Mouse (Mus musculus): ENCODE measurements around the gene 9430038I01Rik. TPM values are rescaled to one million over a fixed set of nuclear protein-coding genes. Genes with fewer than 3 reads are reported as not detected.
A peak's percentile ranks its signal among the peaks of the same experiment; 100 is the strongest.

Gene 9430038I01Rik
- polyA plus RNA-seq, 1 experiment, result 11.9 TPM

- no peak overlapping the region for H3K4me3 ChIP-seq (ENCODE audit: low read depth, low read length)
- peak overlapping the region; percentile 88 for H3K27ac ChIP-seq (ENCODE audit: insufficient read depth, low read length)
- H3K4me1 ChIP-seq (ENCODE audit: control insufficient read depth, insufficient read depth, low read length), result no peaks in the 10 kb centered on the region
- H3K27me3 ChIP-seq (ENCODE audit: control insufficient read depth, insufficient read depth, low read length, poor library complexity, severe bottlenecking), result no peaks in the 10 kb centered on the region
- no peaks in the 10 kb centered on the region for H3K9me3 ChIP-seq (replicated peaks; ENCODE audit: control insufficient read depth, insufficient read depth, low read length, poor library complexity, severe bottlenecking)
- TF ChIP-seq POLR2A (IDR thresholded peaks at IDR 0.05; ENCODE audit: insufficient read depth, low read length) (no peak), EP300 (IDR thresholded peaks at IDR 0.05; ENCODE audit: insufficient read depth, low read depth, low read length) (no peak), CTCF (IDR thresholded peaks at IDR 0.05; ENCODE audit: low read depth, low read length) (no peak)
- H3K36me3 ChIP-seq (ENCODE audit: control insufficient read depth, insufficient read depth, low read length, poor library complexity, severe bottlenecking), result no peaks in the 10 kb centered on the region
- no peak overlapping the region for H3K9ac ChIP-seq (ENCODE audit: low read depth, poor library complexity, severe bottlenecking)
These were observed 26.3 kb upstream of the 9430038I01Rik start for GRCm38 (mm10) chr7:137436901-137437300.

GRCm38 (mm10) chr7:137431769-137432603 is 21.4 kb upstream of the 9430038I01Rik start:
- no peaks in the 10 kb centered on the region for H3K9me3 ChIP-seq (replicated peaks; ENCODE audit: control insufficient read depth, insufficient read depth, low read length, poor library complexity, severe bottlenecking)
- TF ChIP-seq CTCF (IDR thresholded peaks at IDR 0.05; ENCODE audit: low read depth, low read length) (no peak), EP300 (IDR thresholded peaks at IDR 0.05; ENCODE audit: insufficient read depth, low read depth, low read length) (no peak), POLR2A (IDR thresholded peaks at IDR 0.05; ENCODE audit: insufficient read depth, low read length) (no peak)
- no peaks in the 10 kb centered on the region for H3K36me3 ChIP-seq (ENCODE audit: control insufficient read depth, insufficient read depth, low read length, poor library complexity, severe bottlenecking)

GRCm38 (mm10) chr7:137426693-137427092 is 16.1 kb upstream of the 9430038I01Rik start:
- no peaks in the 10 kb centered on the region for H3K36me3 ChIP-seq (ENCODE audit: control insufficient read depth, insufficient read depth, low read length, poor library complexity, severe bottlenecking)
- H3K4me3 ChIP-seq (ENCODE audit: low read depth, low read length), result no peak overlapping the region
- no peak overlapping the region for H3K9ac ChIP-seq (ENCODE audit: low read depth, poor library complexity, severe bottlenecking)
- no peak overlapping the region for H3K27ac ChIP-seq (ENCODE audit: insufficient read depth, low read length)
- peaks cover 7% of the 10 kb centered on the region for H3K4me1 ChIP-seq (ENCODE audit: control insufficient read depth, insufficient read depth, low read length)
- no peak for TF ChIP-seq CTCF (IDR thresholded peaks at IDR 0.05; ENCODE audit: low read depth, low read length)
- TF ChIP-seq EP300 (IDR thresholded peaks at IDR 0.05; ENCODE audit: insufficient read depth, low read depth, low read length), result no peak
- no peak for TF ChIP-seq POLR2A (IDR thresholded peaks at IDR 0.05; ENCODE audit: insufficient read depth, low read length)
- H3K27me3 ChIP-seq (ENCODE audit: control insufficient read depth, insufficient read depth, low read length, poor library complexity, severe bottlenecking), result no peaks in the 10 kb centered on the region
- no peaks in the 10 kb centered on the region for H3K9me3 ChIP-seq (replicated peaks; ENCODE audit: control insufficient read depth, insufficient read depth, low read length, poor library complexity, severe bottlenecking)

More at GRCm38 (mm10) chr7:137431769-137432603, 21.4 kb upstream of the 9430038I01Rik start:
- Histone ChIP-seq H3K4me3 (ENCODE audit: low read depth, low read length) (no peak overlapping the region), H3K9ac (ENCODE audit: low read depth, poor library complexity, severe bottlenecking) (no peak overlapping the region), H3K27me3 (ENCODE audit: control insufficient read depth, insufficient read depth, low read length, poor library complexity, severe bottlenecking) (no peaks in the 10 kb centered on the region), H3K4me1 (ENCODE audit: control insufficient read depth, insufficient read depth, low read length) (peaks cover 7% of the 10 kb centered on the region), H3K27ac (ENCODE audit: insufficient read depth, low read length) (no peak overlapping the region)

GRCm38 (mm10) chr7:137421236-137421635 is 10.7 kb upstream of the 9430038I01Rik start:
- H3K27ac ChIP-seq (ENCODE audit: insufficient read depth, low read length), result no peak overlapping the region
- no peaks in the 10 kb centered on the region for H3K9me3 ChIP-seq (replicated peaks; ENCODE audit: control insufficient read depth, insufficient read depth, low read length, poor library complexity, severe bottlenecking)
- H3K4me1 ChIP-seq (ENCODE audit: control insufficient read depth, insufficient read depth, low read length), result no peaks in the 10 kb centered on the region
- no peaks in the 10 kb centered on the region for H3K27me3 ChIP-seq (ENCODE audit: control insufficient read depth, insufficient read depth, low read length, poor library complexity, severe bottlenecking)
- H3K36me3 ChIP-seq (ENCODE audit: control insufficient read depth, insufficient read depth, low read length, poor library complexity, severe bottlenecking), result no peaks in the 10 kb centered on the region
- no peak for TF ChIP-seq EP300 (IDR thresholded peaks at IDR 0.05; ENCODE audit: insufficient read depth, low read depth, low read length)
- TF ChIP-seq POLR2A (IDR thresholded peaks at IDR 0.05; ENCODE audit: insufficient read depth, low read length), result no peak
- H3K9ac ChIP-seq (ENCODE audit: low read depth, poor library complexity, severe bottlenecking), result no peak overlapping the region
- no peak overlapping the region for H3K4me3 ChIP-seq (ENCODE audit: low read depth, low read length)

GRCm38 (mm10) chr7:137420550-137420949 is 10.0 kb upstream of the 9430038I01Rik start:
- no peaks in the 10 kb centered on the region for H3K27me3 ChIP-seq (ENCODE audit: control insufficient read depth, insufficient read depth, low read length, poor library complexity, severe bottlenecking)
- H3K4me1 ChIP-seq (ENCODE audit: control insufficient read depth, insufficient read depth, low read length), result no peaks in the 10 kb centered on the region
- no peak overlapping the region for H3K9ac ChIP-seq (ENCODE audit: low read depth, poor library complexity, severe bottlenecking)
- H3K27ac ChIP-seq (ENCODE audit: insufficient read depth, low read length), result no peak overlapping the region
- H3K4me3 ChIP-seq (ENCODE audit: low read depth, low read length), result no peak overlapping the region
- H3K36me3 ChIP-seq (ENCODE audit: control insufficient read depth, insufficient read depth, low read length, poor library complexity, severe bottlenecking), result no peaks in the 10 kb centered on the region
- no peak for TF ChIP-seq EP300 (IDR thresholded peaks at IDR 0.05; ENCODE audit: insufficient read depth, low read depth, low read length)
- no peak for TF ChIP-seq POLR2A (IDR thresholded peaks at IDR 0.05; ENCODE audit: insufficient read depth, low read length)
- no peak for TF ChIP-seq CTCF (IDR thresholded peaks at IDR 0.05; ENCODE audit: low read depth, low read length)
- H3K9me3 ChIP-seq (replicated peaks; ENCODE audit: control insufficient read depth, insufficient read depth, low read length, poor library complexity, severe bottlenecking), result no peaks in the 10 kb centered on the region

- no peak for TF ChIP-seq EP300 (IDR thresholded peaks at IDR 0.05; ENCODE audit: insufficient read depth, low read depth, low read length)
- TF ChIP-seq POLR2A (IDR thresholded peaks at IDR 0.05; ENCODE audit: insufficient read depth, low read length), result no peak
- TF ChIP-seq CTCF (IDR thresholded peaks at IDR 0.05; ENCODE audit: low read depth, low read length), result no peak
- H3K9me3 ChIP-seq (replicated peaks; ENCODE audit: control insufficient read depth, insufficient read depth, low read length, poor library complexity, severe bottlenecking), result no peaks in the 10 kb centered on the region
- H3K4me3 ChIP-seq (ENCODE audit: low read depth, low read length), result no peak overlapping the region
- no peaks in the 10 kb centered on the region for H3K4me1 ChIP-seq (ENCODE audit: control insufficient read depth, insufficient read depth, low read length)
- no peak overlapping the region for H3K27ac ChIP-seq (ENCODE audit: insufficient read depth, low read length)
- H3K36me3 ChIP-seq (ENCODE audit: control insufficient read depth, insufficient read depth, low read length, poor library complexity, severe bottlenecking), result no peaks in the 10 kb centered on the region
- no peak overlapping the region for H3K9ac ChIP-seq (ENCODE audit: low read depth, poor library complexity, severe bottlenecking)
- H3K27me3 ChIP-seq (ENCODE audit: control insufficient read depth, insufficient read depth, low read length, poor library complexity, severe bottlenecking), result no peaks in the 10 kb centered on the region
These were observed 4.1 kb upstream of the 9430038I01Rik start for GRCm38 (mm10) chr7:137414710-137415109.

Measured in ES-Bruce4 (cell line).